Mouse (Mus musculus): ENCODE results near the gene Hoxd10.

Gene Hoxd10

GRCm38 (mm10) chr2:74667191-74667841 is 24.4 kb upstream of the Hoxd10 start:
- DNase-seq = peak; percentile 6

- no peak for DNase-seq
Observed at GRCm38 (mm10) chr2:74667842-74668357, 23.8 kb upstream of the Hoxd10 start, which contains the start of gene Hoxd13. Gene Hoxd13 (plus strand): TSS chr2:74668310.

DNA sequence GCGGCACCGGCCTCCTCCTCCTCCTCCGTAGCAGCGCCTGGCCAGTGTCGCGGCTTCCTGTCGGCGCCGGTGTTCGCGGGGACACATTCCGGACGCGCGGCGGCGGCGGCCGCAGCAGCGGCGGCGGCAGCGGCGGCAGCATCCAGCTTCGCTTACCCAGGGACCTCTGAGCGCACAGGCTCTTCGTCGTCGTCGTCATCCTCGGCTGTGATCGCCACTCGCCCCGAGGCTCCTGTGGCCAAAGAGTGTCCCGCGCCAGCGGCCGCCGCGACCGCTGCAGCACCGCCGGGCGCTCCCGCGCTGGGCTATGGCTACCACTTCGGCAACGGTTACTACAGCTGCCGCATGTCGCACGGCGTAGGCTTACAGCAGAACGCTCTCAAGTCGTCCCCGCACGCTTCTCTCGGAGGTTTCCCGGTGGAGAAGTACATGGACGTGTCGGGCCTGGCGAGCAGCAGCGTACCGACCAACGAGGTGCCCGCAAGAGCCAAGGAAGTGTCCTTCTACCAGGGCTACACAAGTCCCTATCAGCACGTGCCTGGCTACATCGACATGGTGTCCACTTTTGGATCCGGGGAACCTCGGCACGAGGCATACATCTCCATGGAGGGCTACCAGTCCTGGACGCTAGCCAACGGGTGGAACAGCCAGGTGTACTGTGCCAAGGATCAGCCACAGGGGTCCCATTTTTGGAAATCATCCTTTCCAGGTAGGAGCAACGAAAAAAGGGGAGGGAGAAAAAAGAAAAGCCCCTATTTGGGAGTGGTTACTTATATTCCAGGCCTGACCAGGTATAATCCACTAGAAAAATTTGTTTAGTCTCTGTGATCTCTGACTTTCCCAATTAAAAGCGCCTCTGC is 23.1 kb upstream of the Hoxd10 start:
- DNase-seq = peak; percentile 19

GRCm38 (mm10) chr2:74669230-74669578 is 22.5 kb upstream of the Hoxd10 start:
- DNase-seq = no peak

GRCm38 (mm10) chr2:74669650-74670235 is 22.0 kb upstream of the Hoxd10 start:
- DNase-seq = no peak

GRCm38 (mm10) chr2:74670632-74671188 is 21.0 kb upstream of the Hoxd10 start:
- DNase-seq = no peak

DNA sequence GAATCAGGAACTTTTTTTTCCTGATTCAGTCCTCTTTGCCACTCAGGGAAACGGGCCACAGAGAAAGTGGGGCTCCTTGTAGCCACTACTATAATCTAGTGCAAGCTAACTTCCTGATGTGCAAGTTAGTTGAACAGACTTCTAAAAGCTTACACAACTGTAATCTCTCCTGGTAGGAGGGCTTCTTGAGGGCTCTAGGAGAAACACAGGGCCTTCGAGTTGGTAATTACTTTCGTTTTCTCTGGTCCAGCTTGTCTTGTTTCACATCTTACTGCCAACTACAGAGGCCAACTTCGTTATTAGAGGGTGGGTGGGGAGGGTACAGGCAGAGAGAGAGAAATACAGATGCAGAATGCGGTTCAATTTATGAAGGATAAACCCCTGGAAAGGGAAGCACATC is 19.9 kb upstream of the Hoxd10 start:
- no peak for DNase-seq

- DNase-seq = no peak
Observed at GRCm38 (mm10) chr2:74672481-74673362, 19.0 kb upstream of the Hoxd10 start.

- no peak for DNase-seq
Observed at GRCm38 (mm10) chr2:74673835-74674425, 17.8 kb upstream of the Hoxd10 start.

- DNase-seq = no peak
Observed at GRCm38 (mm10) chr2:74674881-74675665, 16.7 kb upstream of the Hoxd10 start, which contains the start of gene Hoxd12. Gene Hoxd12 (plus strand): TSS chr2:74675013.

GRCm38 (mm10) chr2:74675666-74676282 is 15.9 kb upstream of the Hoxd10 start:
- DNase-seq = no peak

DNA sequence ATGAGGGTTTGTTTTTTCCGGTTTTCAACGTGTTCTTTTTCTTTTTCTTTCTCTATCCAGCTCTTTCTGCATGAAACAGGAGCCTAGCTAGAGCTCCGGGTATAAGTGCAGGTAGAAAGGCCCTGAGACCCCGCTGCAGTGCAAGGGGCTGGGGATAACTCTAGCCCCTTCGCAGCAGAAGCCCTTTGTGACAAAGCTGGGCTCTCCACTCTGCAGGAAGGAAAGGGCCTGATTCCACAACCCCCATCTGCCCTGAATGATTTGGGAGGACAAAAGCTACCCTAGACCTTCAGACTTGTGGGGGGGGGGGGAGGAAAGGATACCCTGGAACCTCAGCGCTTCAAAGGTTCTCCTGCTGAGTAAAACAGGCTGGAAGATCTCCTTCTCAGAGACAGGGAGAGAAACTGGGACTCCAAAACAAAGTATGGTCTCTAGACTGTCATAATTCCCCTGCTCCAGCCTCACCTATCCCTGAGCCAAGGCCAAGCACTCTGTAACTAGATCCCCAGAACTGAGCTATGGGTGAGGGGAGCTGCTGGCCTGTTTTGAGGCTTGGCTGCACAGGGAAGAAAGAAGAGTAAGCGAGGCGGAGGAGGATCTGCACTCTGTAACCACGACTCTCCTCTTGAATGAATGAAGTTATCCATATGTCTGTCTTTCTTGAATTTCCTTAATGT is 15.2 kb upstream of the Hoxd10 start:
- no peak for DNase-seq

DNA sequence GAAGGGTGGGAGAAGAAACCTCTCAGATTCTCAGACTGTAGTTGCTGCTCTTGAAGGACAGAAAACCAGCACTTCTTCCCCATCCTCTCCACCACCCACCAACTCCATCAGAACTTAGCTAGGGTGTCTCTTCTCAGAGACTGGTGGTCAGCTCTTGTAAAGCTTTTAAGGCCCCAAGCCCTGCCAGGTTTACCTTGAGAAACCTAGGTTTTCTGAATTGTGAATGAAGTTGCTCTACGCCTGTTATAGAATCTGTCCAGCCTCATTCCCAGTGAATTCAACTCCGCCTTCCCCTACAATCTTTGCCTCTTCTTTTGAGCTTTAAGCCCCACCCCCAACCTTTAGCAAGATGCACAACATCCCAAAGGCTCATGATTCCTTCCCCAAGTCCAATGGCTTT is 14.6 kb upstream of the Hoxd10 start:
- no peak for DNase-seq

- no peak for DNase-seq
Observed at GRCm38 (mm10) chr2:74678891-74679595, 12.7 kb upstream of the Hoxd10 start, which contains the start of gene Hoxd11. Gene Hoxd11 (plus strand): TSS chr2:74679557.

- DNase-seq = no peak
Observed at GRCm38 (mm10) chr2:74679596-74679971, 12.1 kb upstream of the Hoxd10 start.

GRCm38 (mm10) chr2:74679980-74680379 is 11.7 kb upstream of the Hoxd10 start:
- DNase-seq = no peak

DNA sequence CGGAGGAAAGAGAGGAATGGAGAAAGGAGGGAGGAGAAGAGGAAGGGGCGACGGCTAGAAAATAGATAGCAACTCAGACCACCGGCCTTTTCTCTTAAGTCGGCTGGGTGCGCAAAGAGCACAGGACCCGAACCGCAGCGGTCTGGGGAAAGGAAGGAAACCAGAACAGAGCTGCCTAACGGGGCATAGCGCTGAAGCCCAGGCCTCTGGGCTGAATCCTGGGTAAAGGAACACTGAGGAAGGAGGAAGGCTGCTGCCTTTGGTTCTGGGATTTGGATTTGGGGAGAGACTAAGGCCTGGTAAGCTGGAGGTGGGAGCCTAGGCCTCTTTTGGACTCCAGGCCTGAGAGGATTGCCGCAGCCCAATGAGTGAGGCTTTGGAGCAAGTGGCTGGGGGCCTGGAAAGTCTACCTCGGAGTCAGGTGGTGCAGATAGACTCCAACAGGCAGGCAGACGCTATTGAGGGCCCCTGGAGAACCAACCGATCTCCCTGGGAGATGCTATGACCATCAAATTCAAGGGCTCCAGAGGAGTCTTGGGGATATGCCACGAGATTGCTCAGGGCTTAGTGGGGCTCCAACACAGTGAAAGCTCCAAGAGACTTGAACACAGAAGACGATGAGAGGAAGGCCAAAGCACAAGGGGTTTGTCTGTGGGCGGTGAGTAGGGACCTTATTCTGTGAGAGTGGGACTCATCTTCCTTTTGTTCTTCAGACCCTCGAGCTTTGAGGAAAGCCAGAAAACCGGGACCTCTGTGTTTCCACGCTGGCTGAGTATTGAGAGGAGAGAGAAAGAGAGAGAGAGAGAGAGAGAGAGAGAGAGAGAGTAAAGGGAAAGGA is 10.9 kb upstream of the Hoxd10 start:
- no peak for DNase-seq

Measured in right cerebral cortex, postnatal 25 days (tissue).